Mouse (Mus musculus): Measurements from ENCODE around the gene Pga5.

DNA sequence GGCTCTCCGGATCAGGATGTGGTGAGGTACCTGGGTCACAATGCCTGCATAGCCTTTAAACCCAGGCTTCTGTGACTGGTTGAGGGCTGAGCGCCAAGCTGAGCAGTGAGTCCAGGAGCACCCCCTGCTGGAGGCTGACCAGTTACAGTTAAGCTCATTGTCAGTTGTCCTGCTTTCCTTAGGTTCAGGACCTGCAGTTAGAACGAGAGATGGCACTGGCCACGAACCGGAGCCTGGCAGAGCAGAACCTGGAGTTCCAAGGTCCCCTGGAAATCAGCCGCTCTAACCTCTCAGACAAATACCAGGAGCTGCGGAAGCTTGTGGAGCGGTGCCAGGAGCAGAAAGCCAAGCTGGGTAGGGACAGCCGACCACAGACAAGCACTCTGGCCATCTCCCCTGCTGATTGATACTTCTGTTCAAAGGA is 32.2 kb upstream of the Pga5 start:
- TF ChIP-seq GATA1 (IDR thresholded peaks at IDR 0.05; ENCODE audit: borderline replicate concordance, low read length) (no peak), FLI1 (IDR thresholded peaks at IDR 0.05; ENCODE audit: low read length) (no peak)
